Mouse (Mus musculus) layer of hippocampus, adult 2 months (tissue): ENCODE results near the gene Espn. TPM values are rescaled to one million over a fixed set of nuclear protein-coding genes. Genes with fewer than 3 reads are reported as not detected.

Experiments used
- DNase-seq, 2 experiments: peaks; one replicate each; pipeline ENCODE4 v3.0.0; 2022; ENCODE audit warnings: low spot score in 2 of 2
- H3K27ac ChIP-seq: fragments of 200-600 bp; 2 replicates; pipeline ENCODE4 v1.8.1; 2022
- H3K4me3 ChIP-seq: fragments of 200-600 bp; 2 replicates; pipeline ENCODE4 v1.8.1; 2022; ENCODE audit warnings: mild to moderate bottlenecking
- CTCF ChIP-seq: fragments of 200-600 bp; conservative IDR thresholded peaks from 2 replicates; pipeline ENCODE4 v1.8.1; 2022; ENCODE audit warnings: antibody characterized with exemption, mild to moderate bottlenecking, moderate library complexity
- total RNA-seq, 2 experiments: library from RNA; stranded (reverse); gene quantifications; 2 replicates each; pipeline ENCODE4 v1.2.3; 2021

The Espn gene
- total RNA-seq, 2 experiments from 2014 or later: 1.2 to 1.9 TPM

- Histone ChIP-seq H3K4me3 (no peak overlapping the region), H3K27ac (no peak overlapping the region)
- peak in 1 of 2 experiments; percentile 50 for DNase-seq
- peak; percentile 85 for TF ChIP-seq CTCF
These were observed 15.9 kb downstream of the Espn start for GRCm38 (mm10) chr4:152136112-152136875.

GRCm38 (mm10) chr4:152135363-152135762 is 16.8 kb downstream of the Espn start:
- TF ChIP-seq CTCF: no peak
- DNase-seq: no peak
- H3K4me3 ChIP-seq: no peak overlapping the region
- H3K27ac ChIP-seq: no peak overlapping the region

DNA sequence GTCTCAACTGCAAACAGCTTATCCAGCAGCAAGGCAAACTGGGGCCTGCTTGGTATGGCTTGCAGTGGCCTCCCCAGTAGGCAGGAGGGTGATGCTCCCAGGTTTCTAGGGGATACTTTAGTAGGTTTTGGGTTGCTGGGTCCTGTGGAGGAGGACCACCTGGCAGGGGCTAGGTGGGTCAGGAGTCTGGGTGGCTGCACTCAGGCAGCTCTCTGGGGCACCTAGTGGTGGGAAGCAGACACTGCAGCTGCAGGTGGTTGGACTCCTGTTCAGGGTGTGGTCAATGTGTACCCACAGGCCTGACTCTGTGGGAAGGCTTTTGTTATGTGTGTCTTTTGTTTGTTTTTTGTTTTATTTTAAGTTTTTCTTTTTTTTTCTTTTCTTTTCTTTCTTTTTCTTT is 17.7 kb downstream of the Espn start:
- TF ChIP-seq CTCF: peak; percentile 91
- no peak for DNase-seq
- Histone ChIP-seq H3K27ac (no peak overlapping the region), H3K4me3 (no peak overlapping the region)

DNA sequence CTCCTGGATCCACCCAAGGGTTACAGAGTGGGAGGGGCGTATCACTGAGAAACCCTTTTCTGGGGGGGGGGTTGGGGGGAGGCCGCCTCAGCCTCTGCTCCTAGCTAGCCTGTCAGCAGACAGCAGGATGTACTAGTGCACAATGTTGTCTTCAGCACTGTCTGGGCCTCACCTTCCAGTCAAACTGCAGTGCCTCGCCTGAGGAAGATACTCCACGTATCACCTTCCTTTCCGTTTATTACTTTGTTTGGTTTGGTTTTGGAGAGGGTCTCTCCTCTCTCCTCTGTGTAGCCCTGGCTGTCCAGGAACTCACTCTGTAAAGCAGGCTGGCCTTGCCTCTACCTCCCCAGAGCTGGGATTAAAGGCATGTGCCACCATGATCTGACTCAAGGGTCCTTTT is 19.0 kb downstream of the Espn start:
- TF ChIP-seq CTCF: no peak
- H3K4me3 ChIP-seq: no peak overlapping the region
- H3K27ac ChIP-seq: no peak overlapping the region

GRCm38 (mm10) chr4:152132772-152133169 is 19.4 kb downstream of the Espn start:
- no peak overlapping the region for H3K4me3 ChIP-seq
- no peak overlapping the region for H3K27ac ChIP-seq
- no peak for DNase-seq
- no peak for TF ChIP-seq CTCF

More for the DNA sequence above, 19.0 kb downstream of the Espn start:
- no peak for DNase-seq

DNA sequence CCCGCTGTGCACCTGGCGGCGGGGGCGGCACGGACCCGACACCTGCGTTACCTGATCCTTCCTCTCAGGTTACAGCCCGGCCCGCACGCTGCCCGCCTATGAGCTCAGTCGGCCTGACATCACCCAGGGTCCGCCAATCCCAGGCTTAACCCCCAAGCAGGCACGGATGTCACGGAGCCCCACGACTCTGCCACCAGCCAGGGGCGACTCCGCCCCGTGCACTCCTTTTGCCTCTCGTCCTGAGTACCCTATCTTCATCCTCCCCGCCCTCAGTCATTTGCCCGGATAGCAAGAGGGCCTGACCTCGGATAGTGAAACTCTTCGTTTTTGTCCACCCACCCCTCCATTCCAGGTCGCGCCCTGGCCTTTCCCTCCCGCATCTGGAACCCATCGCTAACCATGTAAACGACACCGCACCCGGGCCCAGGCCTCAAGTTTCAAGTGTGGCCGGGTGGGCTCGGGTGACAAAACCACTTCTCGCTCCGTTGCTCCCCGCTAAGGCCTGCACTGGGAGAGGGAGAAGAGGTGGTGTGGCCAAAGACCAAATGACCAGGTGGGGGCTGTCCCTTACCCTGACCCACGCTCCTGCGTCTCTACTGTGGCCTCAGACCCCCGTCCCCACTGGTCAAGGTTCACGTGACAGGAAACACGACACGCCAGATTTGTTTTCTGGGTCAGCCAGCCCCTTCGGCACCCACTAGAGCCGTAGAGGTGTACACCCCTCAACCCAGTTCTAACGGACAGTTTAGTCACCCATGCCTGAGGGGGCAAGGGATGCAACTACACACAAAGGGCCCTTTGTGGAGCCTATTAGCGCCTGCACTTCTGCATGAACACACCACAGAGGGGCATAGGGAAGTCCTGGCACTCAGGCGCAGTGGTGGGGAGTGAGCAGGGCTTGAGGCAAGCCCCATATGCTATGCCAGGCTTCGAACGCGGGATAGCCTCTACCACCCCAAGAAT is 20.1 kb downstream of the Espn start:
- TF ChIP-seq CTCF: no peak
- no peak for DNase-seq
- Histone ChIP-seq H3K27ac (no peak overlapping the region; the same call in 1 of the 2 replicates), H3K4me3 (peak overlapping the region; percentile 46)

- peak in 1 of 2 experiments; percentile 37 for DNase-seq
These were observed 21.2 kb downstream of the Espn start for GRCm38 (mm10) chr4:152130771-152131653.

DNA sequence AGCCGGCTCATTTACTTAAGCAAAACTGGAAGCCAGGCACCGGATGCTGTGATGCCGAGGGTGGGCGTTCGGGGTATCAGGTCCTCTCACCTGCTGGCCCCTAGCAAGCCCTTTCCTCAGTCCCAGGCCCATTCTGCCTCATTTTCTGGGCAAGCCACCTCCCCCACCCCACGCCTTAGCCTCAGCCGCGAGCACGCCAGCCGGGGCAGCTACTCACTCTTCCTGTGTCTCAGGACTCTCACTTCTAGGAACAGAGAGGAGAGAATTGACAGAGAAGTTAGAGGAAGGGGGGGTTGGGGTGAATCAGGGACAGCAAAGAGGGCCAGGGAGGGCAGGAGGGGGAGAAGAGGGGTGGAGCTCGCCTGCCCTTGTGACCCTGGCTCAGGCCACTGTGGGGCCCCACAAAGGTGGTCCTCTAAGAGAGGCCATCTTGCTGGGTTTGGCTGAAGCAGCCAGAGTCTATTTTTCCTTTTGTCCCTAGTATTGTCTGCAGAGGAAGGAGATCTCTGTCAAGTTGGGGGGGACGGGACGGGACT is 22.7 kb downstream of the Espn start:
- no peak overlapping the region for H3K27ac ChIP-seq
- no peak for TF ChIP-seq CTCF
- DNase-seq: no peak
- H3K4me3 ChIP-seq: no peak overlapping the region

More at GRCm38 (mm10) chr4:152130771-152131653, 21.2 kb downstream of the Espn start:
- Histone ChIP-seq H3K27ac (peak overlapping the region; percentile 57; the same call in 1 of the 2 replicates), H3K4me3 (peak overlapping the region; percentile 46)
- peak; percentile 65 for TF ChIP-seq CTCF

GRCm38 (mm10) chr4:152128784-152129183 is 23.4 kb downstream of the Espn start:
- no peak for TF ChIP-seq CTCF
- DNase-seq: no peak
- no peak overlapping the region for H3K4me3 ChIP-seq
- no peak overlapping the region for H3K27ac ChIP-seq

- H3K4me3 ChIP-seq: no peak overlapping the region
- H3K27ac ChIP-seq: no peak overlapping the region
- TF ChIP-seq CTCF: no peak
- no peak for DNase-seq
These were observed 24.3 kb downstream of the Espn start for GRCm38 (mm10) chr4:152127884-152128283.

DNA sequence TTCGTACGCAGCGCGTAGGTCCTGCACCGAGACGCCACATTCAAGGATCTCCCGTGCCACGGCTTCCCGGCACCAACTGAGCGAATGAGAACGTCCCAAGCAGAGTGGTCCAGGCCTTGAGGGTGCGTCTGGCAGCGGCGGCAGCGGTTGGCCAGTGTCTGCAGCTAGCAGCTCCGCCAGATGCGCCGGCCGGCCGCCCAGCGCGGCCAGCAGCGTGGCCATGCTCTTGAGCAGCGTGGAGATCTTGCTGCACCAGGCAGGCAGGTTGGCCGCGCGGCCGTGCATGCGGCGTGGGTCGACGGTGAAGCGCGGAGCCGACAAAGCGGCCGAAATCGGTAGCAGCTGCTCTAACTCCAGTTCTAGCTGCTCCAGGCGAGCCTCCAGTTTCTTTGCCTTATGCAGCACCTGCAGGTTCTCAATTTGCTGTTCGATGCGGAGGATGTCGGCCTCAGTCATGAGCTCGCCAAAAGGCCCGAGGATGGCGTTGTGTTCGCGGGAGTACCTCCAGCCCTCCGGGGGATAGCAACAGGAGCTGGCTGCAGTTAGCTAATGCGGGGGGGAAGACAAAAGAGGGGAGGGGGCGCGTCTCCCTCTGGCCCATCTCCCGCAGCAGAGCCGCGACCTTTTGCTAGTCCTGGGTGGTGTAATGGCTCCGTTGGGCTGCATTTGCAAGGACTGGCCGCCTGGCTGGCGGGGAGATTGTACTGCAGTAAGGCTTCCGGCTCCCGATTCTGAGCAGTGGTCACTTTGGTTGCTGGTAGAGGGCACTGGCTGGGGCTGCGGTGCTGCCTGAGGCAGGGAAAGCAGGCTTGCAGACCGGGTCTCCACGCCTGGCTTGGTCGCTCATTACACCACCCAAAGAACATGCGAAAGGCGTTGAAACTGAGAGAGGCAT is 25.9 kb downstream of the Espn start:
- Histone ChIP-seq H3K27ac (peak overlapping the region; percentile 61; the same call in 1 of the 2 replicates), H3K4me3 (peak overlapping the region; percentile 36)
- no peak for DNase-seq
- no peak for TF ChIP-seq CTCF
